Mouse (Mus musculus) yolk sac, embryonic 10.5 days (tissue): ENCODE measurements around the gene Spdye4a.
A peak's percentile ranks its signal among the peaks of the same experiment; 100 is the strongest.
"Not testable (repeated sequence)": the region's sequence is repeated elsewhere in the genome, so short reads cannot be mapped to it uniquely, and the experiment has no call there.

Experiments
- DNase-seq: peaks from one replicate; pipeline ENCODE4 v3.0.0-alpha.2; 2017; ENCODE audit warnings: low spot score

Spdye4a gene

GRCm38 (mm10) chr5:143235028-143235693 lies 8.5 kb upstream of the Spdye4a start, which contains the start of gene Zfp12:
Zfp12 (plus strand) TSS chr5:143235163.
- peak; percentile 93 for DNase-seq

GRCm38 (mm10) chr5:143222287-143222686 lies 4.4 kb downstream of the Spdye4a start:
- no peak for DNase-seq

DNA sequence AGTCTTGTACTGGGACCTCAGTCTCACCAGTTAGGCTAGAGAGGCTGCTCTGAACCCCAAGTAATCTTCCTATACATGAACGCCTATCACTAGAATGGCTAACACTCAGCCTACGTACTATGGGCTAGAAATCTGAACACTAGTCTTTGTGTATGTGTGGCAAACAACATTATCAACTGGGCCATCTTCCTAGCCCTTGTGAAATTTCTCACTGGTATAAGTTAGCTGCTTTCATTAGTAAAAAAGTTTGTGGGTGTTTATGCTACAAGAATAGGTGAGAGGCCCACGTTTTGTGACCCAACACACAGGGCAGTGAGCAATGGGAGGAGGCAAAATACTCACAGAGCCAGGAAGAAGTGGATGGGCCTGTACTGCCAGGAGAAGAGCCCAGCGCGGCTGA lies 5.7 kb downstream of the Spdye4a start:
- DNase-seq, result no peak

DNA sequence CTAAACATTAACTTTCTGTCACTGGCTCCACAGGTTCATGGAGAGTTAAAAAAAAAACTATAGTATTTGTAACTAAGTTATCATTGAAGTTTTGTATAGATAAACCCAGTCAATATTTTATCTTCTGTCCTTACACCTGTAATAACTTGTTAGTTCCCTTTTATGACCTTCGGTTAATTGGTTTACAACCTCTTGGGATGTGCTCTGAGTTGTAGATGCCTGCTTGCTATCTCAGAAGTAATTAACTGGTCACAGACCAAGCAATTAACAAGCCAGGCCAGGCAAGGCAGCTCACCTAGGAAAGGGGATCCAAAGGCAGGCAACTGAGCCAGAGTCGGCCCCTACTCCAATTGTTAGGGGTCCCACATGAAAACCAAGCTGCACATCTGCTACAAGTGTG lies 12.9 kb downstream of the Spdye4a start:
- DNase-seq, result no peak

DNA sequence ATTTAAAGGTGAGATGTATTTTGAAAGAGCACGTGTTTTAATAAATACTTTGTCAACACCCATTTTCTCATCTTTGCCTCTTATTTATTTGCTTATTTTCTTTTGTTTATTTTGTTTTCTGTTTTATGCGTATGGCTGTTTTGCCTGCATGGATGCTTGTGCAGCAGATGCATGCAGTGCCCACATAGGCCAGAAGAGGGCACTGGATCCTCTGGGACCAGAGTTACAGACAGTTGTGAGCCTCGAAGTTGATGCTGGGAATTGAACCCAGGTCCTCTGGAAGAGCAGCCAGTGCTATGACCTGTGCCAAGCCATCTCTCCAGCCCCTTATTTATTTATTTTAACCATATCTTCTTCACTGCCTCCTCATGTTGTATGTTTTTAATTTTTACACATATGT lies 21.7 kb downstream of the Spdye4a start:
- no peak for DNase-seq

DNA sequence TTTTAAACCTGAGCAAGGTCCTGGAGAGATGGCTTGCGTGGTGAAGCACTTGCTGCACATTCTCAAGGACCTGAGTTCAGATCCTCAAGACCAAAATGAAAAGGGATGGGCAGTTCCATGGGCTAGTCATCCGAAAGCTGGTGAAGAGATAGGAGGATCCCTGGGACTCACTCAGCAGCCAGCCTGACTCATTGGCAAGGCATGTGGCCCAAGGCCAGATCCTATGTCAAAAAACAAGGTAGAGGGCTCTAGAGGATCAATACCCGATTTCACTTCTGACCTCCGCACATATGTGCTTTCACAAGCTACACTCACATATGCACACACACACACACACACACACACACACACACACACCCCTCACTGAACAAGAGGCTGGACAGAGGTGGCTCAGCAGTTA lies 30.2 kb downstream of the Spdye4a start:
- no peak for DNase-seq

GRCm38 (mm10) chr5:143195166-143195565 lies 31.5 kb downstream of the Spdye4a start:
- no peak for DNase-seq

DNA sequence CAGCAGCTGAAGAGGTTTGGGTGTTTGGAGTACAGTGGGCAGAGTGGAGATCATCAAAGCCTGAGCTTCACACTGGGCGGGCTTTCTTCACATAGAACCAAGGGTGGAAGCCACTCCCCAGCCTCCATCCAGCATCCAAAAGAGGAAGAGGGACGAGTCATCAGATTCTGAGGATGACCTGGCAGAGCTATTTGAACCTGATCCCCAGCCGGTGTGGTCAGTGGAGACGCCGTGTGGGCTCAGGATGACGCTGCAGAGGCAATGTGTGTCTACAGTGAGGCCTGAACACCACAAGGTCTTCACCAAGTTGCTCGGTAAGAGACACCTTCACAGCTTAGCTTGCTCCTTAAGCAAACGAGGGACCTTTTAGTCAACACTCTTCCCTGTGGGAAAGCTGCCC lies 31.9 kb downstream of the Spdye4a start:
- not testable (repeated sequence) for DNase-seq

GRCm38 (mm10) chr5:143192806-143193205 lies 33.9 kb downstream of the Spdye4a start:
- DNase-seq, result no peak

GRCm38 (mm10) chr5:143188014-143188413 lies 38.7 kb downstream of the Spdye4a start:
- DNase-seq, result not testable (repeated sequence)

DNA sequence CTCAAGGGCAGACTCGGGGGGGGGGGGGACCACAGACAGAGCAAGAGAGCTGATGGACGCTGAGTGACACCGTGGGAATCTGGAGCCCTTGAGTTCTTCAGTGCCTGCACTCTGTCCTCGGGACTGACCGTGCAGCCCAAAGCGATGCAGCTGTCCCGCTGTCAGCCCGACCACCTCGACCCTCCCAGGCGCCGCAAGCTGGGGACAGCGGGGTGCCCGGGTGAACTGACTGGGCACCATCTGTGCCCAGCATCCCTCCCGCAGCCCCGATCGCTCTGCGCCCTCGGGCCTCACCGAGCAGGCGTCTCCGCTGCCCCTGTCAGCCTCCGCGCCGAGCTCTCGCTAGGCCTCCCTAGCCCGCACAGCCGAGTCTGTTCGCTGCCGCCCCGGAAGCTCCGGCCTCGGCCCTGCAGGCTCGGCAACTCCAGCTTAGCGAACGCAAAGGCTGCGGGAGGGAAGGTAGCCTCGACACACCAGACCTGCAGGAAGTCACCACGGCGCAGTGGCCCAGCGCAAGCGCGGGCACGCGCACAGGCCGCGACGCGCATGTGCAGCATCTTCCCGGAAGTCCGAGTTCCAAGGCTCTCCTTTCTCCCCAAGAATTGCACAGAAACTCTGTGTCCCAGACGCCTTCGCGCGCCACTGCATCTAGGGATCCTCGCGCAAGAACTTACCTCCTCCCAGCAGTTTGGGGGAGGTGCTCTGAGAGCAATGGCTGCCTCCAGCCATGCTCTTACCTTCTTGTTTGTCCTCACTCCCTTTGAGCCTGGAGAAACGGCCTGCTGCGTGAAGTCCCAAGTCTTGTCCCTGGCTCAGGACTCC lies 46.2 kb downstream of the Spdye4a start, which contains the start of the genes Rbak and Spdye4b:
TSS of gene Rbak (minus strand) at position 521 of the 822 bp plus-strand sequence.
TSS of gene Spdye4b (plus strand) at position 763 of the 822 bp plus-strand sequence.
- peak; percentile 93 for DNase-seq

DNA sequence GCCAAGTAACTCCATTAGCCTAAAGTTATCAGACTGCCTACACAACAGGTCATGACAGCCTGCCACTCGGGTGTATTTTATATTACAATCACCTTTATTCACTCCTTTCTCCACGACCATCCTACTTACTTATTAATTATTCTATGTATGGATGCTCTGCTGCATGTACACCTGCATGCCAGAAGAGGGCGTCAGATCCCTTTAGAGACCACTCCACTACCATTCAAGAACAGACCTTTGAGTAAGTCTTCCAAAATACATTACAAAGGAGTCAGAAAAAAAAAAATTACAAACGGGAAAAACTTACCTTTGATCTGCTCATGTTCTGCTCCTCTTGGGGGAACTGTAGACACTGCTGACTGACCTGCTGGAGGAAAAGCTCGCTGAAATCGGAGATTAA lies 47.5 kb downstream of the Spdye4a start:
- DNase-seq, result no peak

DNA sequence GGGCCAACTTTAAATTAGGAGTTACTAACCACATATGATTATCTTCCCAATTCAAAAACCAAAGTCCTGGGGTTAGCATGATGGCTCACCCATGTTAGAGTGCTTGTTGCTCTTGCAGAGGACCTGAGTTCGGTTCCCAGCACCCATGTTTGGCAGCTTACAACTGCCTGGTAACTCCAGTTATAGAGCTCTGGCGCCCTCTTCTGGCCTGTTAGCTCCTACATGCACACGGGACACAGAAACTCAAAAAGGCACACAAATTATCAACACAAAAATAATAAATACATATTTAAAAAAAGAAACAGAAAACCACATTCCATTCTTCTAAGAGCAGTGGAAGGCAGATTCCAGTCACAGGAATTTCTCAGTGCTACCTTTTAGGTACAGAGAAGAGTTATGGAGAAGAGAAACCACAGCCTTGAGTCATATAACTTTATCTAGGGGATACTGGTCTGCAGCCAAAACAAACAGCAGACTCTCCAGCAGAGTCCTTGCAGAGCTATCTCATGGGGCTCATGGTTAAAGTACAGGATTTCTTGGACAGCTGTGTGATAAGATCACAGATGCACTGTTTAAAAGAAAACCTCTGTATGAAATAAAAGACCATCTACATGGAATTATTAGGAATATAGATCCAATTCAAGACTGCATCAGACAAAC lies 49.0 kb downstream of the Spdye4a start:
- no peak for DNase-seq

- no peak for DNase-seq
Measured at GRCm38 (mm10) chr5:143175970-143176369, 50.7 kb downstream of the Spdye4a start.
